Mouse (Mus musculus): ENCODE measurements around the gene Bahcc1.
A peak's percentile ranks its signal among the peaks of the same experiment; 100 is the strongest.

The Bahcc1 gene

DNA sequence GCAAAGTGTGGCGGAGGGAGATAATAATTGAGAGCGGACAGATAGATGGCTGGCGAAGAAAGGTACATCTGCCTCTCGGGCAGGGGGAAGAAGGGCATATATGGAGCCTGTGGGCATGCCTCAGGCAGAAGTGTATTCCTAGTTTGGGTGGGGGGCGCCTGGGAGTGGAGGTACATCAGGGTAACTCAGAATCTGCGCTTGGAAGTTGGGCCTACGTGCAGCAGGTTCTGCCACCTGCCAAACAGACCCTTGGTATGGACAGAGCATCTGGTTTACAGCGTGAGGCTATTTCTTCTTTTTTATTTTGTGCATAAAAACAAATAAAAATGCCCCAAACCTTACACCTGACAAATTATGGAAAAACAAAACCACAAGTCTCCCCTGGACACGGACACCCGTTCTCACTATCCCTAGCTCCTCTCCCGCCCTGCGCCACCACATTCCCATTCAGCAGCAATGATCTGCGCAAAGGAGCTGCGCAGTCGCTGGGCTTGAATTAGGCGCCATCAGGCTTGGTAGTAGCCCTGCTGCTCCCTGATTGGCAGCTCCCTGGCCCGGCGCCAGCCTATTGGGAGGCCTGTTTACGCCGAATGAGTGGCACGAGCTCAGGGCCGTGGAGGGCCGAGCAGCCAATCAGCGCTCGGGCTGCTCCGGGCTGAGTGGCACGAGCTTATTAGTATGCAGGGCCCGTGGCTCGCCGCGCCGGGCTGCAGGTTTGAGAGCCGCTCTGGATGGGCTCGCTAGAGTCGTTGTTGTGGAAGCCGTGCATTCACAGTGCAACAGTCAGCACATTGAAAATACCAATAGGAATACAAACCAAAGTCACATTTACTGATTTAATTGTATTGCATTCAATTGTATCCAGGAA lies at the start of gene Bahcc1:
Bahcc1 (plus strand) TSS at position 718 of the 868 bp plus-strand sequence.
- DNase-seq (ENCODE audit: low read depth, low spot score), result peak; percentile 100

DNA sequence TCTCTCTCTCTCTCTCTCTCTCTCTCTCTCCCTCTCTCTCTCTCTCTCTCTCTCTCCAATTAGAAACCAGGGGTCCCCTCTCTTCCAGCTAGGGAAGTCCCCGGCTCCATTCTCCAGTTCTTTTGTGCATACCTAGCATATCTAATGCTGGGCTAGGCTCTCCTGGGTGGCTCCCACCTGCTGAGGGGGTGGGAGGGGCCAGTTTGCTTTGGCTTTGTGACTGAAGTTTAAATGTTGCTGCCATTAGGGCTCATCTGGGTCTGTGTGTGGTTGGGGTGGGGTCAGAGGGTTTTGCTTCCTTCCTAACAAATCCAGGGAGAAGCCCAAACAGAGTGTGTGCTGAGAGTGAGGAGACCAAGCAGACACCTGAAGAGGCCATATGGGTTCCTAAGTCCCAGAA lies 49.6 kb upstream of the Bahcc1 start:
- DNase-seq (ENCODE audit: low read depth, low spot score), result no peak

DNA sequence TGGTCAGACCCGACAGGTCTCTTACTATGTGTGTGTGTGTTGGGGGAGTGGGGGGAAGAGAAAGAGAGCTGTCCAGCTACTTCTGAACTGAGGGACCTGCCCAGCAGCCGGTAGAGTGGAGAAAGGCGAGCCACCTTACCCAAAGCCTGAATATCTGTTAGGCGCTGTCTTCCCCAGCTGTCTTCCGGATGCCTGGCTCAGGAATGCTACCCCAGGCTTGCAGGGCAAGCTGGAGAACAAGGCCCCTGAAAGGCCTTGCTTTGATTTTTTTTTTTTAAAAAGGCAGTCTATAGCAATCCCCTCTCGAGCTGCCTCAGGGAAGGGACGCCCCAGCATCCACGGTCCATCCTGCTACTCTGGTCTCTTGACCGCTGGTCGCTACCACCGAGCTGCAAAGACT lies 49.0 kb upstream of the Bahcc1 start:
- no peak for DNase-seq (ENCODE audit: low read depth, low spot score)

DNA sequence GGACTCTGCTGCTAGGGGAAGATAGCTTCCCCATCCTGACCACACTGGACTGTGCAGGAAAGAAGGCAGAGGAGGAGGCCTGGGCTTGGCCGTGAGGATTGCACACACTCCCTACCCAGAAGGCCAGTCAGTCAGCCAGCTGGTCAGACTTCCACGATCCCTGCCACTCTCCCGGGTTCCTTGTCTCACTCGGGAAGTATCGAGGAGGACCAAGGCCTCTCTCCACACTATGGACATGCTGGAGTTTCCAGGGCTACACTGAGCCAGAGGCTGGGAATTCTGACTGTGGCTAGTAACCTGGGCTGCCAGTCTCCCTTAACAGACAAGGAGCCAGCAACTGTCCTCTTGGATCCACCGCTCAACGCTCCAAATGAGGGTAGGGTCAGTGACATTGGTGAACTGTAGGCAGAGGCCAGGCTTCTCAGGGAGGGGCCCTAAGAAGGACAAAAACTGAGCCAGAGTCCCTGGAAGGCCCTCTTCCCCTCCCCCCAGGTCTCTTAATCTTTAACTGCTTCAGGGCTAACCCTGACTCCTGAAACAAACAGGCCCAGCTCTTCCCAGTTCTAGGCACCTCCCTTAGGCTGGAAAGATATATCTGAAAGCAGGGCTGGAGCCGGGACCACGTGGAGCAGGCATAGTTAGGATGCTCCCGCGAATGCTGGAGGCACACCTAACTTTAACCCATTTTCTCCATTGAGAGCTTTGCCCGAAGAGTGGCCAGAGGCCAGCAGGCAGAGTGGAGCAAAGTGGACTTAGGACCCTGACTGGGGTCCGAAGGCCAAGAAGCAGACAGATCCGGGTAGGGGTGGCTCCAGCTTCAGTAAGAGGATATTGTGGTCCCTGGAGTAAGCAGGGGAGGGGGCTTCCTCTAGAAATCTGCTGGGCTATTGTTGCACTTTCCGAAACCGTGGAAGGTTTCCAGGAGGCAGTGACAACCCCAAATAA lies 48.1 kb upstream of the Bahcc1 start:
- DNase-seq (ENCODE audit: low read depth, low spot score), result no peak

DNA sequence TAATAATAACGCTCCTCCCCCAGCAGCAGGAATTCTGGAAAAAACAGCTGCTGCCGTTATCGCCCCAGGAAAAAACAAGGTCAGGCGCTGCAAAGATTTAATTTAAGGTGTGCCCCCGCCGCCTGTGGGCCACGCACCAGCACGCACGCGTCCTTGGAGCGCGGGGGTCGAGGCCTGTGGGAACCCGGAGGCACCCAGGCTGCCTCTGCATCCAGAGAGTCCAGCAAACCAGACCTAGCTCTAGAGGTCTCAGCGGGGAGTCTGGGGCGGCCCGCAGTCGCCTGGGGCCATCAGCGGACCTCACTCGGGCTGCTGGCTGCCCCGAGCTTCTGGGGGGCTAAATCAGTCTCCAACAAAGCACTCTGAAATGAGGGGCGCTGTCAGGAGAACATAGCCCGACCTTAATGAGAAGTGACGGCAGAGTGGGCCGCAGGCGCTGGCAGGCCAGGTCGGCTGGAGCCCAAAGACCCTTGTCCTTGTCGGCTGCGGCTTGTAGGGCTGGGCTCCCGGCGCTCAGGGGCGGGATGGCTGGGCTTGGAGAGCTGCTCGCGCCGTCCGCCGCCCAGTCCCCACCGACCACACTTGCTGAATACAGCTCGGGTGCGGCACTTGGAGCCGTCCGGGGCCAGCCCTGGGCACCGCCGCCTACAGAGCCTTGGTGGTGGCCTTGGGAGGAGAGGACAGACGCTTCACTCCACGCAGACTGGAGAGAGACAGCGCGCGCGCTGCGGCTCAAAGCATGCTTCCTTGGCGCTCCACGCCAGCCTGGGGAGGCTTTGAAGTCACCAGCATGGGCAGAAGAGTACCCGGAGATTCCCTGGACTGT lies 47.2 kb upstream of the Bahcc1 start:
- no peak for DNase-seq (ENCODE audit: low read depth, low spot score)

DNA sequence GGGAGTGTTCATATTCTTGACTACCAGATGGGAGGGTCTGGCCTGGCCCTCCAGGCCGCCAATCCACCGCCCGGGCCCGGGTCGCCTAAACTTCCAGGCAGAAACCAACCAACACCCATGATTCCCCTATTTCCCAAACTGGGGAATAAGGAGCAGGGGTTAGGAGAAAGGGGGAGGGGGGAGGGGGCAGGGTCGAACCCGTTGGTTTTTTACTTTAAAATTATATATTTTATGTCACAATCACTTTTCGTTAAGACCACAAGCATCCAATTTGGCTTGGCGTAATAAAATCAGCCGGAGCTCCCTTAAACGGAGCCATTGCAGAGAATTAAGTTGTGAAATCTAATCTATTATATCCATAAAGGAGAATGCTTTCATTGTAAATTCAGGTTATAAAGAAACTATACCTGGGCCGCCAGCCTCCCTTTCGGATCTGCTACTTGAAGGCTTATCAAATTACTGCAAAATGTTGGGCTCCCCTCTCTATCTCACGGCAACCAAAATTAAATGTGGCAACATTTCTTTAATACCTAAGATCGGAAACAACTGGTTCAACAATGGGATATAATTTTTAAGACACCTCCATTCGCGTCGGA lies 46.5 kb upstream of the Bahcc1 start:
- no peak for DNase-seq (ENCODE audit: low read depth, low spot score)

DNA sequence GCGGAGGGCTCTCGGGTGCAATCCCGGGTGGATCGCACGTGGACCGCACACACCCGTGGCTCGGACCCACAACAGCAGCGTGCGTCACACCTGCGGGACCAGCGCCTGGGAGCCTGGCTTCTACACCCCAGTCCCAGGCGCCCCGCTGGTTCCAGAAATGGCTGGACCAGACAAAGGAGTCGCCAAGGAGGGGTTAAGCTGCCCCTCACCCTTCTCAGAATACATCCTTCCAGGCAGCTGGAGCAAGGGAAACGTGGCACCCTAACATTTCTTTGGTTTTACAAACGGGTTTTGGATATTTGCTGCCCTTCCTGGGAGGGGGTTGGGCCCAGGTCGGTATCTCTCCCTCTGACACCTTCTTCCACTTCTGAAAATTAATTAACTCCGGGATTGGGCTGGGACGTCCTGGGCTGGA lies 45.9 kb upstream of the Bahcc1 start:
- peak; percentile 21 for DNase-seq (ENCODE audit: low read depth, low spot score)

DNA sequence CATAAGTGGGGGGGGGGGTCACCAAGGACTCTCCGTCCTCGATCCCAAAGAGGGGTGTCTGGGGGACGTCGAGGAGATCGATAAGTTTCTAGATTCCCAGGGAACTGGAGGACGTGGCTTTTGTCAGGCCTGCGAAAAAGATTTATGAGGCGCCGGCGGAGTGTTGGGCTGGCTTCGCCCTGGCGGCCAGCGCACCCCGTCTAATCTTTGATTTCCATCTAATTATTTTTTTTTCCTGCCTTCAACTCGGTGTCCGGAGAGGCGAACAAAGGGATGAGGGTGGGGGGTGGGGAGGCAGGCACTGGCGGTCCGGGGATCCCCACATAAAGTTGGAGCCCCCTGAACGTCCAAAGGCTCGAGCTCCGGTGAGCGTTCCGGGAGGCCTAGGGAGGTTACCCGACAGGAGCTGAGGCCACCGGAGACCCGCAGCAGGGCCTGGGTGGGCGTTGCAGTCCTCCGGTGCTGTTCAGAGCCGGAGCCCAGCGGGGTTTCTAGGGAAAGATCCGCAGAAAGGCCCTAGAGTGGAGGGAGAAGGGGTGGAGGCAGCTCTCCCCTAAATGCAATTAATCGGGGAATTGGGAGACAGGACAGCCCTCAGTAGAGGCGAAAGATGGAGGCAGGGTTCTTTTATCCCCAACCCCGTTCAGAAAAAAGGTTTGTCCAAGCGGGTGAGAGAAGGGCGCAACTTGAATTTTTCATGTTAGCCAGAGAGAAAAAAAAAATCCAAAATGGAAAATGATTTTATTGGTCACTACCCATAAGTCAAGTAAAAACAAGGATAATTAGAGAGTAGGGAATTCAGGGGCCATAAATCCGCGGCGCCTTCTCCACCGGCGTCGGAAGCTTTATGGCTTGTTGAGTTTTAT lies 45.3 kb upstream of the Bahcc1 start:
- DNase-seq (ENCODE audit: low read depth, low spot score), result peak; percentile 37

DNA sequence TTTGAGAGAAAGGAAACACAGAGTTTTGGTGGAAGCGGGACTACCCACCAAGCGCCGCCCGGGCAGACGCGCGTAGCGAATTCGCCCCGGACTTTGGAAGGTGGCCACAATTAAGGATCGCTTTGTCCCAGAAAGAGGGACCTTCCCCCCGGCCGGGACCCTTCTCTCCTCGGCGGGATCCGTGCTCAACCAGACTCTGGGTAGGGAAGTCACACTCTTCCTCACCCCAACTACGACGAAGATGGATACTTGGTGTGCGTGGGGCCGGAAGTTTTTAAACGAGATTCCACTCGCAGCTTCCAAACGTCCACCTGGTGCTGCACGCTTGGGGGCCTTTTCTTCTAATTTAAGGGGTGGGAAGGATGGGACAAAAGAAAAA lies 44.7 kb upstream of the Bahcc1 start:
- DNase-seq (ENCODE audit: low read depth, low spot score), result peak; percentile 43

DNA sequence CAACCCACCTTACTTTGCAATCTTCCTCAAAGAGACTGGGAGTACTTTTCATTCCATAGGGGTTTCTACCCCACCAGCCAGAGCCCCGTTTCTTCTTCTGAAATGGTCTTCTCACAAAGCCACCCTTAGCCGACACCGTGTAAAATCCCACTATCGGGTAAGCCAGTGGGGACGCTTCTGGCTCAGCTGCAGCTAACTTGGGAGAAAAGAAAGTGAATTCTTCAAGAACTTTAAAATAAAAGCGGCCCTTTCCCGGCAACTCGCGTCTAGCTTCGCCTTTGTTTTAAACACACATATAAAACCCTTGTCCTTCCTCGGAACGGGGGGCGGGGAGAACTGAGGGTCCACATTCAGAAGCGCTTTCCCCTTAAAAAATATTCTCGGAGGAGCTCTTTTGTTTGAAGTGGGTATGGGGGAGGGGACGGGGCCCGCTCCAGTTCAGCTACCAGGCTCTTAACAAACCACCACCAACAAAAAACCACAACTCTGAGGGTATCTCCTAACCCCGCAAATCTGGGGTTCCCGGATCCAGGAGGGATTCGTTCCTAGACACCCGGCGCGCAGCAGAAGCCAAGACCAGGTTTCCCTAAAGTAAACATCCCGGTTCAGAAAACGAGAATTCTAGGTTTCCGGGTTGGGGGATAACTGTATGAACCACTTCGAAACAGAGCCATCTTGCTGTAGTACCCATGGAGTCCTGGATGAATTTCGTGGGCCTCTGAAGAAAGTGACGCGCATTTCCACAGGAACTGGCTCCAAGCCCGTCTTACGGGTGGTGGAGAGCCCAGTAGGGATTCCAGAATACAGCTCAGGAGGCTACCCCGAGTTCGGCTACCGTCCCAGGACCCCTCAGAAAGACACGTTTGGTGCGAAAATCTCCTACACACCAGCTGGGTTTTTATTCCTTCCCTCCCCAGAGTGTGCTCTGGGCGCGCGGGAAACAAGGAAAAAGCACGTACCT lies 44.0 kb upstream of the Bahcc1 start:
- DNase-seq (ENCODE audit: low read depth, low spot score), result peak; percentile 78

DNA sequence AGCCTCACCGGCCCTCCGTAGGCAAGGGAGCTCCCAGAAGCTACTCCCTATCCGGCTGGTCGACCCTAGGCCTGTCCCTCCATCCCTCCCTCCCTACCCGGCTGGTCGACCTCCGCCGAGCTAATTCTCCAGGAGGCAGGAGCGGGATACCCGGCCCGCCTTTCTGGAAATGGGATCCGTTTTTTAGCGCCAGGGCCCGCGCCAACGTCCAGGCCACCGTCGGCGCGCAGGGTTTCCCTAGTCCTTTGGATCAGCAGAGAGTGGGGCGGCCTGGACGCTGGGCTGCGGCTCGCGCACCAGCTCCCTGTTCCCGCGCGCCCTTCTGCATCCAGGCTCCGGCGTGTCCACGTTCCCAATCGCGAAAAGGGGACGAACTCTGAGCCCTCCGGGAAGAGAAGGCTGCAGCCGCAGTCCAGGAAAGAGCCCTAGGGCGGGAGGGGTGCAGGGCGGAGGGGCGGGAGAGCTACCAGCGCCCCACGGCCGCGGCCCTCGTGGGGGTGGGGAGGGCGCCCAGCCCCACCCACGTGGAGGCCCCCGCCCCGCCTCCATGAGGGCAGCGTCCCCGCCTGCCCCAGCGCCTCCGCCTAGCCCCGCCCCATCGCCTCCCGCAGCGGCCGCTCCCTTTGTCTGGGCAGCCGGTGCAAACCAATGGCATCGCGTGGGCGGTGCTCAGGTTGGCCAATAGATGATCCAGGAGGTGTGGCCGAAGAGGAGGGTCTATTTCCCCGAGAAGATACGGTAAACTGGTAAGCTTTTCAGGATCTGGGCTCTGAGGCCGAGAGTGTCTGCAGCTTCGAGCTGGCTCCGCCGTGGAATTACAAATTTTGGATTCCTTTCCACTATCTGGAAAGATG lies 43.1 kb upstream of the Bahcc1 start:
- DNase-seq (ENCODE audit: low read depth, low spot score), result peak; percentile 99

DNA sequence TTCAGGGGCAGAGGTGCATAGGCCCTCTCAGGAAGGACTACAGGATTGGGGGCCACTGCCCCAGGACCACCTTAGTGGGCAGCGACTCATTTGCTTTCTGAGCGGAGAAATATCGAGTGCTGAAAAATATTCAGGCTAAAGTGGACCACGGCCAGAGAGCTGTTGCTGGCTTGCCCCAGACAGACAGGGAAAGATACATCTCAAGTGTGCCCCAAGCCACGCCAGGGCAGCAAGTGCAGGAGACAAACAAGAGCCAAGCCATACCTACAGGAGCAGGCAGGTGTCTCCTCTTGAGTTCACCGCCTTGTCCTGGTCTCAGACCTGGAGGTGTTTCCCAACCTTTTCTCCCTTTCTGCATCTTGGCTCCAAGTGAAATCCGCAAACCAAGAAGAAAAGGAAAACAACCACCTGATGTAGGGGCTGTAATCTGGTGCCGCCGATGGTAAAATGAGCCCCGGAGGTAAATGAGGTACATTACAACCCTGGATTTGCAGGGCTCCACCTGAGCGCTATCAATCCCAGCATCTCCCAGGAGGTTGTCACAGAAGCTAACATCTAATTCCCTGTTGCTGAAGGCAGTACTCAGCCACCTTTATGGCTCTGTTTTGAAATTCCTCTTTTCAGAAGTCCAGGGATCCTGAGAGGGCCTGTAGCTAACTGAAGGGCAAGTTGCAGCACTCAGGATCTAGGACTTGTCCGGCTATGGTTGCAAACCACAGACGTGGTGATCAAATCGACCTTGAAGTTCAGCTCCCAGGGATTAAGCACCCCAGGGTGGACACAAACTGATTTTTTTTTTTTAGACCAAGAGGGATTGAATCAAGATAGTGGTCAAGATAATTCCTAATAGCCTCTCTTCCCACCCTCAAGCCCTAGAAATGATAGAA lies 42.0 kb upstream of the Bahcc1 start:
- no peak for DNase-seq (ENCODE audit: low read depth, low spot score)

DNA sequence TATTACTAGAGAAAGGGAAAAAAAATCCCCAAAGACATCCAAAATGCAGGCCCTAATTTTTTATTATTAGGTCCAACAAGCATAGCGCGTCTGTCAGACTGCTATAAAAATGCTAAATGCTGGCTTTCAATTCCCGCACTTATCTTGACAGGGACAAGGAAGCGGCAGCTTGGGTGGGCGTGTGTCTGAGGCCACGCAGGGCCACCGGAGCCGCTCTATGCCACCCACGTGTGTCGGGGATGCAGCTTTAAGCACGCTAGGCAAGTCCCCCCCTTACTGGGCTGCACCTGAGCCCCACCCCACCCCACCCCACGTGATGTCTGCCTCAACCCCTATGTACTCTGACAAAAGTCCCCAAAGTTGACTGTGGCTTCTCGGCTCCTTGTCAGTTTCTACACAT lies 33.9 kb upstream of the Bahcc1 start:
- DNase-seq (ENCODE audit: low read depth, low spot score), result no peak

DNA sequence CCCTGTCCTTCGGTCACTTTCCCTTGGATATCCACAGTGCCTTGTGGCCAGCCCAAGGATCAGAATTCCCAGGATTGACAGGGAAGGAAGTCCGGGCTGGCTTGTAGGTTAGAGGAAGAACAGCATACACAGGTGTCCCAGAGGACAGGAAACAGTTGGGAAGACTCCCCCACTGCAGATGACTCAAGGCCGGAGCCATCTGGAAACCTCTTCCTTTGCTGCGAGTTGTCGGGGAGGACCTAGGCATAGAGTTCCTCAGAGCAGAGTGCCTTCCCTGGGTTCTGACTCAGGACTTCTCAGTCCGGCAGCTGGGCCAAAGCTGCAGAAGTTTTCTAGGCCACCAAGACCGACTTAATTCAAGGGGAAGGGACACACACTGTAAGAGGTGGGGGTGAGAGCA lies 33.0 kb upstream of the Bahcc1 start:
- no peak for DNase-seq (ENCODE audit: low read depth, low spot score)

DNA sequence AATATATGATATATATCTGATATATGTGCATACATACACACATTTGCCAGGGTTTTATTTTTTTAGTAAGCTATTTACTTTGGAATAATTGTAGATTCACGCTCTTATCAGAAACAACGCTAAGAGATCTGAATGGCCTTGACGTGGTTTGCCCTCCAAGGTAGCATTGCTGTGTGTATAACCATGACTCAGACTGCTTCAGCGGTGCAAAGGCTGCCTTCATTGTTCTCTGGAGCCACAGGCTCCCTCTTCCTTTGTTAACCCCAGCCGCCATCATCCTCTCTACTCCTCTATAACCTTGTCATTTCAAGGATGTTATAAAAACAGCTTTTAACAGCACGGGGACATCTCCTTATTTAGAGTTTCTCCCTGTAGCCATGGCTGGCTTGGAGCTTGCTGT lies 32.1 kb upstream of the Bahcc1 start:
- no peak for DNase-seq (ENCODE audit: low read depth, low spot score)

DNA sequence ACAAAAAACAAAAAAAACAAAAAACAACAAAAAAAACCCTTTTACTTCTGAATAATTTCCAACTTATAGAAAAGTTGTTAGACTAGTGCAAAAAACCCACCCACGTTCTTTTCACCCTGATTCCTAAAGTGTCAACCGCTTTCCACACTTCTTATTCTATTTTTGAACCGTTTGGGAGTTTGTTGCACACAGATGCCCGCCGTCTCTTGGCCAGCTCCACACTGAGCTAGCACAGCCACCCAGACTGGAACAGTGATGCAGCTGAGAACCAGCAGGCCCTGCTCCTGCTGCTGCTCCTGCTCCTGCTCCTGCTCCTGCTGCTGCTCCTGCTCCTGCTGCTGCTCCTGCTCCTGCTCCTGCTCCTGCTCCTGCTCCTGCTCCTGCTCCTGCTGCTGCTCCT lies 28.5 kb upstream of the Bahcc1 start:
- DNase-seq (ENCODE audit: low read depth, low spot score), result no peak

DNA sequence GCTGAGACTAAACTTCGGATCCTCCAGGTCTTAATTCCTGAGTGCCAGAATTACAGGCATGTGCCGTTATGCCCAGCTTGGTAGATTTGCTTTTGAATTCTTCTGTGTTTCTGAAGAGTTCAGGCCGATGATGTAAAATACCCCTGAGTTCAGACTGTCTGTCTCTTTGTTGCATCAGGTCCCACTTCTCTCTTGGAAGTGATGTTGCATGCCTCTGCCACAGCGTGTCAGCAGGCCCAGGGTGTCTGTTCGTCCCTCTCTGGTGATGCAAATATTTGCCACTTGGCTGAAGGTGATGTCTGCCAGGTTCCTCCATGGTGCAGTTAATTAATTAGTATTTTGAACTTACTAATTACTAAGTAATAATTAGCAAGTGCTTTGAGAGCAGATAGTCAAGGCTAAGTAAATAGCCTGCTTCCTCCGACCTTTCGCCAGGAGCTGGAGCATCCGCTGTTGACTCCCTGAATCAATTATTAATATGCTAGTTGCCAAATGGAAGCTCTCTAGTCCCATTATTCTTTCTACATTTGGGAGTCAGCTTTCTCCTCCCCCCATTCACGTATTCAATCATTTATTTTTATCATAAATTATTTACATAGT lies 26.6 kb upstream of the Bahcc1 start:
- no peak for DNase-seq (ENCODE audit: low read depth, low spot score)

Measured in 3T3-L1 (cell line).